Mouse (Mus musculus) heart, postnatal 25 days (tissue): ENCODE data around the gene Glipr2. TPM values are rescaled to one million over a fixed set of nuclear protein-coding genes. Genes with fewer than 3 reads are reported as not detected.

Experiments used
- total RNA-seq, 2 experiments: library from RNA; stranded (reverse); gene quantifications; 2 replicates each; pipeline ENCODE4 v1.2.3; 2021

Glipr2 gene
- total RNA-seq, 2 experiments from 2014 or later, result 3.6 to 4.3 TPM

Other genes starting within 250 kb of the Glipr2 start
- gene Olfr71, start 247.1 kb upstream of the Glipr2 start, total RNA-seq, result not detected
- 1 to 10 TPM; 3.3 to 3.4 TPM for gene Hrct1, start 230.2 kb upstream of the Glipr2 start, total RNA-seq
- gene Spaar, start 227.4 kb upstream of the Glipr2 start, total RNA-seq, result 1 to 10 TPM; 4.8 to 4.9 TPM
- not detected for gene Olfr159, start 186.4 kb upstream of the Glipr2 start, total RNA-seq
- not detected for gene Olfr156, start 133.5 kb upstream of the Glipr2 start, total RNA-seq
- gene Olfr157, start 117.2 kb upstream of the Glipr2 start, total RNA-seq, result not detected
- not detected for gene Olfr155, start 105.8 kb upstream of the Glipr2 start, total RNA-seq
- 1 to 10 TPM; 6.5 TPM for gene Reck, start 81.9 kb upstream of the Glipr2 start, total RNA-seq
- not detected for gene Ccin, start 26.1 kb downstream of the Glipr2 start, total RNA-seq
- gene Clta, start 47.1 kb downstream of the Glipr2 start, total RNA-seq, result 10 to 100 TPM; 77.8 to 84.2 TPM
- 10 to 100 TPM; 25.7 to 28.7 TPM for gene Gne, start 126.8 kb downstream of the Glipr2 start, total RNA-seq